Mouse (Mus musculus): Measurements from ENCODE around the gene Il1r1.

The Il1r1 gene

DNA sequence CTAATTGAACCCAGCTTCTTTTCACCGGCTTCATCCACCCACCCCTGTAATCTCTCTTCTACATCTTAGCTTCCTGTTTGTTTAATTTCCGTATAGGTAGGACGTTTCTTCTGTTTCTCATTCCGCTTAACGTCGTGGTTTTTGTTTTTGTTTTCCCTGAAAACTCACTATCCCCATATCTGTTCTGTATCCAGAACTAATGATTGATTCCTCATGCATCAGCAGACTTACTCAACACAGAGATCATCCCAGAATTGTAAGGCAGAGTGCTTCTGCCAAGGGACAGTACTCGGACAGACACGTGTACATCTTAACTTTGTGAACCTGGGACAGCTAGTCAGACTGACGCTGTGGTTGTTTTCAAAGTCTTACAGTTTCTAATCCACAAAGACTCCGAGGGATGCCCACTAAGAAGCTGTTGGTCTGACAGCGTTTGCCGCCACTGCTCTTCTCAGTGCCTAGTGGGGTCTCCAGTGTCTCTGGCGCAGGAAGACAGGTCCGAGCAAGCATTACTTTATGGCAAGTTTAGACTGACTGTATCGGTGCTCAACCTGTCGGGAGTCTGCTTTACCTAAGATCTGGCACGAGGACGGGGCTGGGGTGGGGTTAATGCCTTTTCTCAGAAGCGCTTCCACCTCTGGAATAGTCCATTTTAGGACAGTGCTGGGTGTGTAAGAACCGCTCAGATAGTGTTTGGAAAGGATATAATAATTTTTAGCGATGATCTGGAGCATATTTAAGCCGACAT lies 100.2 kb downstream of the Il1r1 start:
- no peak for DNase-seq

DNA sequence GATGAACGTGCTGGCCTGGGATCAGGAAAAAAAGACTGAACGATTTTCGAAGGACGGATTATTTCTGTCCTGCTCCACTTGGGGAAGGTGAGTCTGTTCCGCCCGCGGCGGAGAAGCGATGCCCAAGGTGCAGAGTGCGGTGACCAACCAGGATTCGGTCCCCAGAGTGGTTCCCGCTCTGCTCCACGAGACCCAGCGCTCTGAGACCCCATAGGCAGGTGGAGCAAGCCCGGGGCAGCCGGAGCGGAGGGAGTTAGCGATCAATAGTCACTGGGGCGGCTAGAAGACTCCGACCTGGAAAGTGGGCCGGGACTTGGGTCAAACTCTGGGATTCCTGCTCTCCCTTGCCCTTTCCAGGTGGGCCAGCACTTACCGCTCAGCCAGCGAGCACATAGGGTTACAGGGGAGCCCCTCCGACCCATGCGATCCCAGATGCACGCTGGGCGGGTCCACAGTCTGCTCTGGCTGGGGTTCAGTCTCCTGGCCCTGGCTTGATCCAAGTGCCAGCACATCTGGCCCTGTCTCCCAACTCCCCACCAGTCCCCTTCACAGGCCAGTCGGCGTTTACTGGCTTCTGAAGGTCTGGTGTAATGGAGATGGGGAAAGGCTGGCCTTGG lies 100.9 kb downstream of the Il1r1 start:
- DNase-seq: no peak

GRCm38 (mm10) chr1:40327604-40328003 lies 102.7 kb downstream of the Il1r1 start:
- no peak for DNase-seq

- DNase-seq: no peak
Measured at GRCm38 (mm10) chr1:40329526-40329925, 104.6 kb downstream of the Il1r1 start.

DNA sequence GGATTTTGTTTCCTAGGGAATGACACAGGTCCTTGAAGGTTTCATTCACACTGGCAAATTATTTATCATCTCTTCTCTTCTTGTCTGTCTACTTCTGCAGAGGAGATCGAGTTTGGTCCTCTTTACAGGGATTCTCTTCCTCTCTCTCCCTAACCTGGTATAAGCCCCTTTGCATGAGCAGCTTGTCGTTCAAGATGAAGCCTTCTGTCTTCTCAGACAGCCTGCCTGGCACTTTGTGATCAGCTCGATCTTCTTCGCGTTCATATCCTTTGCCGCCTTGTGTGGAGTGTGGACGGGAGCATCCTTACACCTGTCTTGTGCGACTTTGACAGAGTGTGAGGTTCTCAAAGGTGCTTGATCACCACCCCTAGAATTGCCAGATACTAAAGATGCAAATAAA lies 105.3 kb downstream of the Il1r1 start:
- DNase-seq: no peak

- no peak for DNase-seq
Measured at GRCm38 (mm10) chr1:40339346-40339745, 114.5 kb downstream of the Il1r1 start.

DNA sequence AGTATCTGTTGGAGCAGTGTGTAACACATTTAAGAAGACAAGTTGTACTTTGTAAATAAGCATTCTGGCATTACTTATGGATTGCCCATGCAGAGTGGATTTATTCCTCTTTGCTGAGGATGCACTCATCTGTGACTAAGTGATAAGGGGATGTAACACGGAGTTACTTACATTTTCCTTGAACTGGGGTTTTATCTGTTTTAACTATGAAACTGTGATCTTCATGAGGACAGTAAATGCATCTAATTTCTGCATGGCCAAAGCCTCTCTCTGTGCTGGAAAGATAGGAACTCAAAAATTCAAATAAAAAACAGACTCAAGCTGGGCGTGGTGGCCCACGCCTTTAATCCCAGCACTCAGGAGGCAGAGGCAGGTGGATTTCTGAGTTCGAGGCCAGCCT lies 115.2 kb downstream of the Il1r1 start:
- no peak for DNase-seq

GRCm38 (mm10) chr1:40352158-40352903 lies 127.5 kb downstream of the Il1r1 start:
- DNase-seq: no peak

DNA sequence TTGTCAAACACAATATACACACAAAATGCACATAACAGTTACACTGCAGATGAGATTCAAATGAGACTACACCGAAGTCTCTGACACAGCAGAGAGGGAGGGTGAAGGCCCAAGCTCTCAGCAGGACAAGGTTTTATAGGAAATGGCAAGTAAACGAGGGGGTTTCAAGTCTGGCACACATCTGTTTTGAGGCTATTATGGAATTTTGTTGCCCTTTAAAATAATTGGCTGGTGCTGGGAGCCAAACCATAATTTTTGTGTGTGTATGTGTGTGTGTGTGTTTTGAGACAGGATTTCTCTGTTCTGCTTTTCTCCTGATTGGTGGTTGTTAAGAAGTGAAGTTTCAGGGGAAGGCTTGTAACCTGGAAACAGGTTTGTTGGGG lies 128.0 kb downstream of the Il1r1 start:
- DNase-seq: no peak

DNA sequence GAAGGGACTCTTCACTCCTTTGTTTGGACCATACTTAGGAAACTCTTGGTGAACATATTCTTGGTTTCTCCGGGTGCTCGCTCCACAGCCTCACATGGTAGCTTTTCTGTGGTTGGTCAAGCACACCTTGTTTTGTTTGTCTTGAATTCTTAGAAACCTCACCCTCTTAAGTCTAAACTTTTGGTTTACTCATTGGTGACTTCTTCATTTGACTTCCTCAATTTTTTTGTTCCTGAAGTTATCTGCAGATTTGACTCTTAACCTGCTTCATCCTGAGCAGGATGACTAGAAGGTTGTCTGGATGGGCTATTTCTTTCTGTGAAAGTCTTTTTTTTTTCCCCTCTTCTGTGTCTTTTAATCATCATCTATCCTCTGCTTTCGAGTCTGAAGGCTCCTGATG lies 129.8 kb downstream of the Il1r1 start:
- no peak for DNase-seq

GRCm38 (mm10) chr1:40355431-40355843 lies 130.6 kb downstream of the Il1r1 start:
- DNase-seq: no peak

DNA sequence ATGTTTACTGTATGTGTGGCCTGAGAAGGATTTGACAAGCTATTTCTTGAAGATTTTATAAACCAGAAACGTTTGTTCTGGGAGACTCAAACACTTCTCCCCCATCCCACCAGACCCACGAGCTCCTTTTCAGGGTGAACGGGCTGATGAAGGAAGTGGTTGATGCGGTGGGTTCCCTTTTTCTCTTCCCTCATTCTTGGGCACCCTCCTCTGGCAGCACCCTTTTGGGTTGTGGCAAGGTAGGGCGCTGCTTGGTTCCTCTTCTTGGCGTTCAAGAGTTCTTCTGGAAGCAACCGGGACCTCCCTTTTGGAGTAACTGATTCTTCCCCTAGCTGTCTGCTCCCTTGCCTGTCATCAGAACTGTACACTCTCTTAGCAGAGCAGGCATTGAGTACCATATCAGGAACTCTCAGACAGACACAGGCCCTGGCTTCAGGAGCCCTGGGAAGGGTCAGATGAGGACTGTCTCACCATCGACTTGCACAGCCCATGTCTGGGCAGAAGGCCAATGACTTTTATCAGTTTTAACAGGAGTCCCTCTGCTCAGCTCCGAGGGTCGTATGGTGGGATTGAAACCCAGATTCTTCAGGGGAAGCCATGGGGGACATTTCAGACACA lies 131.1 kb downstream of the Il1r1 start:
- DNase-seq: no peak

DNA sequence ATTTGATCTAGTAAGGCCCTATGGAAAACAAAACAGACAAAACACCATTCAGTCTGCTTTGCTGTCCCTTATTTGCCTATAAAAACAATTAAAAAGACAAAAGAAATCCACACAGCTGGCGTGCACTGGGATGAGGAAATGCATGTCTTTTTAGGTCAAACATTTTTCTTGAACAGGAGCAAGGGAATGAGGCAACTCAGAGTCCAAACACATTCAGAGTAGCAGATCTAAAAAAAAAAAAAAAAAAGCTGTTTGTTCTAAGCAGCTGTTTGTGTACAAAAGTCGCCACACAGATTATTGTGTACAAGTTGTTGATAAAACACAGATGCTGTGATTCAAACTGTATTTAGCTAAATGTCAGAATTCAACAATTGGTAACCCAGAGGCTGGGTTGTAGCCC lies 133.0 kb downstream of the Il1r1 start:
- no peak for DNase-seq

- DNase-seq: no peak
Measured at GRCm38 (mm10) chr1:40358351-40358750, 133.5 kb downstream of the Il1r1 start.

- no peak for DNase-seq
Measured at GRCm38 (mm10) chr1:40358771-40359181, 133.9 kb downstream of the Il1r1 start.

GRCm38 (mm10) chr1:40359731-40360130 lies 134.9 kb downstream of the Il1r1 start:
- DNase-seq: no peak

GRCm38 (mm10) chr1:40360969-40361368 lies 136.1 kb downstream of the Il1r1 start:
- no peak for DNase-seq

DNA sequence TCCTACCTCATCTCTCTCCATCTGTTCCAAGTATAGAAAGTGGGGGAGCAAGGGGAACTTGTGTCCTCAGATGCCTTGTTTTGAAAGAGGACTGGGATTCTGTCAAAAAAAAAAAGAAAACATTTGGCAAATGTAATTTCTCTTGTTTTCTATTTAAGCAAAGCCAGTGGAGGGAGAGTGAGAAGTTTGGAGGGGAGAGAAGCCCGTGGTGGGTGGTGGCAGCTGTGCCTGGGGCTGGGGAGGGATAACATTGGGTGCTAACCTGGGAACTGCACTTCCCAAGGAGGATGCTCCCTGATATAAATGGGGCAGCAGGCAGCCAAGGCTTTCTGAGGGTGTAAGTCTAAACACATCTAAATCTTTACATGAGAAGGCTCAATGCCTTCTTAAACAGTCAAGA lies 136.7 kb downstream of the Il1r1 start:
- no peak for DNase-seq

- DNase-seq: no peak
Measured at GRCm38 (mm10) chr1:40362784-40363183, 137.9 kb downstream of the Il1r1 start.

Measured in cerebellum, adult 9-10 months (tissue).